Comparison of ENCODE assay signal across 20 mouse cellular contexts in genomic region chr6:100192691-100193229, GRCm38 (mm10).
DNase-seq lines count a peak whose midpoint lies in the region; ATAC-seq and TF ChIP-seq lines count a peak whose summit lies in the region.
"Had no signal": no experiment of that assay in that cellular context is flagged by ENCODE, and none has a peak within 500 bp of the region (broad histone marks: within the 10 kb centered on the region; RNA-seq: fewer than 3 reads in every experiment).

No protein-coding gene starts in this region.

- 51% methylated on average over 4 of the region's 4 CpGs for WGBS in forebrain, embryonic 16.5 days
- 60% methylated on average over 4 of the region's 4 CpGs for WGBS in forebrain, embryonic 10.5 days
- WGBS in kidney, postnatal 0 days: 60% methylated on average over 4 of the region's 4 CpGs
- WGBS in kidney, adult 2 months: 67% methylated on average over 4 of the region's 4 CpGs

- H3K27ac ChIP-seq in forebrain, embryonic 16.5 days (ENCODE audit: low read length): no peak overlapping the region
- H3K27ac ChIP-seq in forebrain, embryonic 10.5 days: no peak overlapping the region
- H3K27ac ChIP-seq in kidney, postnatal 0 days: no peak overlapping the region
- no peak overlapping the region for H3K27ac ChIP-seq in kidney, adult 2 months (ENCODE audit: insufficient read depth, low read depth, low read length)
- H3K27ac ChIP-seq: midbrain, embryonic 15.5 days; neural tube, embryonic 12.5 days had no signal

- no peaks in the 10 kb centered on the region for H3K27me3 ChIP-seq in forebrain, embryonic 16.5 days (replicated peaks; ENCODE audit: control insufficient read depth, insufficient read depth, low read length)
- H3K27me3 ChIP-seq in forebrain, embryonic 10.5 days (ENCODE audit: poor library complexity, severe bottlenecking): peaks cover 85% of the 10 kb centered on the region
- no peaks in the 10 kb centered on the region for H3K27me3 ChIP-seq in kidney, postnatal 0 days (ENCODE audit: insufficient read depth, low read length)
- no peaks in the 10 kb centered on the region for H3K27me3 ChIP-seq in kidney, adult 2 months (replicated peaks; ENCODE audit: control insufficient read depth, insufficient read depth, low read length)
- H3K27me3 ChIP-seq: midbrain, embryonic 15.5 days had no signal

- H3K4me1 ChIP-seq in forebrain, embryonic 16.5 days (replicated peaks; ENCODE audit: control insufficient read depth, insufficient read depth, low read length): peaks cover 13% of the 10 kb centered on the region
- peaks cover 24% of the 10 kb centered on the region for H3K4me1 ChIP-seq in forebrain, embryonic 10.5 days
- peaks cover 17% of the 10 kb centered on the region for H3K4me1 ChIP-seq in kidney, postnatal 0 days (replicated peaks; ENCODE audit: insufficient read depth, low read length)
- no peaks in the 10 kb centered on the region for H3K4me1 ChIP-seq in kidney, adult 2 months (ENCODE audit: control insufficient read depth, insufficient read depth, low read length)

- DNase-seq in forebrain, embryonic 10.5 days (ENCODE audit: extremely low spot score, low spot score): no peak
- DNase-seq in kidney, postnatal 0 days (ENCODE audit: low spot score): peak; percentile 46
- DNase-seq in kidney, adult 2 months: no peak
- DNase-seq in brain, embryonic 14.5 days (ENCODE audit: low read depth): peak; percentile 35
- DNase-seq in cerebellum, postnatal 25 days: no peak
- DNase-seq in cerebellum, adult 8-10 months: no peak
- DNase-seq: B cell, adult 2 months; cerebellum, adult 18-20 months; gastrocnemius, postnatal 14 days; heart, postnatal 10 days; kidney, adult 18-20 months; retina, postnatal 1 day; spleen, adult 18-20 months; thymus, postnatal 14 days had no signal

- no peaks in the 10 kb centered on the region for H3K36me3 ChIP-seq in forebrain, embryonic 16.5 days (ENCODE audit: control insufficient read depth, insufficient read depth)
- H3K36me3 ChIP-seq in forebrain, embryonic 10.5 days (replicated peaks): no peaks in the 10 kb centered on the region
- H3K36me3 ChIP-seq in kidney, postnatal 0 days (ENCODE audit: insufficient read depth, low read length): no peaks in the 10 kb centered on the region
- H3K36me3 ChIP-seq in kidney, adult 2 months (ENCODE audit: control insufficient read depth, insufficient read depth, low read length): no peaks in the 10 kb centered on the region
- H3K36me3 ChIP-seq: G1E; midbrain, embryonic 15.5 days; neural tube, embryonic 12.5 days had no signal

- no peak overlapping the region for H3K4me2 ChIP-seq in forebrain, embryonic 16.5 days (ENCODE audit: low read length)
- no peak overlapping the region for H3K4me2 ChIP-seq in kidney, postnatal 0 days (ENCODE audit: low read length)
- H3K4me2 ChIP-seq: midbrain, embryonic 15.5 days; neural tube, embryonic 12.5 days had no signal

- peak; percentile 39; the same call in 1 of the 2 replicates for ATAC-seq in forebrain, embryonic 16.5 days
- no peak for ATAC-seq in kidney, postnatal 0 days (replicated peaks; ENCODE audit: low FRiP score, low read depth)
- ATAC-seq in megakaryocyte progenitor cell, adult 5-6 weeks (replicated peaks; ENCODE audit: poor library complexity): peak; percentile 36
- ATAC-seq: forebrain, embryonic 14.5 days; midbrain, embryonic 15.5 days had no signal

- H3K9me3 ChIP-seq in forebrain, embryonic 16.5 days (ENCODE audit: control insufficient read depth, low read length): no peaks in the 10 kb centered on the region
- H3K9me3 ChIP-seq in forebrain, embryonic 10.5 days: no peaks in the 10 kb centered on the region
- no peaks in the 10 kb centered on the region for H3K9me3 ChIP-seq in kidney, postnatal 0 days (replicated peaks; ENCODE audit: low read length)
- H3K9me3 ChIP-seq: midbrain, embryonic 15.5 days; neural tube, embryonic 12.5 days had no signal

- TF ChIP-seq CTCF in kidney, postnatal 0 days (IDR thresholded peaks at IDR 0.05; ENCODE audit: low read depth): no peak
- no peak for TF ChIP-seq CTCF in kidney, adult 2 months (conservative IDR thresholded peaks at IDR 0.05; ENCODE audit: insufficient read depth, insufficient read length, low read depth, low read length)
- no peak for TF ChIP-seq CTCF in brain, embryonic 14.5 days (IDR thresholded peaks at IDR 0.05; ENCODE audit: borderline replicate concordance, extremely low read depth, insufficient read depth, insufficient read length)

- H3K9ac ChIP-seq in forebrain, embryonic 16.5 days (replicated peaks; ENCODE audit: low read depth, low read length): no peak overlapping the region
- H3K9ac ChIP-seq in kidney, postnatal 0 days (ENCODE audit: low read depth, low read length): no peak overlapping the region
- H3K9ac ChIP-seq: midbrain, embryonic 15.5 days; neural tube, embryonic 12.5 days had no signal

- no peak for TF ChIP-seq POLR2A in kidney, adult 2 months (IDR thresholded peaks at IDR 0.05; ENCODE audit: low read depth, low read length)
- TF ChIP-seq POLR2A in brain, embryonic 14.5 days (IDR thresholded peaks at IDR 0.05; ENCODE audit: borderline replicate concordance, extremely low read depth, insufficient read depth, insufficient read length, poor library complexity, severe bottlenecking): no peak

- H3K4me3 ChIP-seq in forebrain, embryonic 16.5 days (replicated peaks; ENCODE audit: low read length): no peak overlapping the region
- no peak overlapping the region for H3K4me3 ChIP-seq in forebrain, embryonic 10.5 days
- H3K4me3 ChIP-seq in kidney, postnatal 0 days (replicated peaks; ENCODE audit: low read depth, low read length): no peak overlapping the region
- no peak overlapping the region for H3K4me3 ChIP-seq in kidney, adult 2 months (ENCODE audit: insufficient read depth, low read depth, low read length)
- H3K4me3 ChIP-seq: midbrain, embryonic 15.5 days; neural tube, embryonic 12.5 days had no signal

Comparison
In these comparisons a context has a peak if more than half of its experiments do, and no peak if none do; other contexts are left out.
1. DNase-seq: peak in kidney, postnatal 0 days (single experiment) and brain, embryonic 14.5 days (single experiment); none in forebrain, embryonic 10.5 days (single experiment), kidney, adult 2 months (single experiment), cerebellum, postnatal 25 days (0 of 2) and cerebellum, adult 8-10 months (single experiment).